Mouse (Mus musculus) midbrain, embryonic 14.5 days (tissue): ENCODE measurements around the gene Hoxa7. TPM values are rescaled to one million over a fixed set of nuclear protein-coding genes. Genes with fewer than 3 reads are reported as not detected.

ENCODE experiments used
- ATAC-seq: fragments of 200-750 bp; cut with Nextera tagmentation; 2 replicates; pipeline ENCODE4 v1.8.0; 2017; ENCODE audit warnings: moderate number of reproducible peaks, moderate library complexity; ENCODE audit not compliant: low FRiP score, low TSS enrichment
- DNase-seq: peaks from one replicate; pipeline ENCODE4 v3.0.0-alpha.2; 2015
- H3K27ac ChIP-seq: fragments of 300-500 bp; sonication (generic); replicated peaks from 2 replicates; pipeline ENCODE4 v1.5.1; 2014; ENCODE audit warnings: mild to moderate bottlenecking, low read depth, low read length, moderate library complexity
- H3K27me3 ChIP-seq: fragments of 300-500 bp; sonication (generic); 2 replicates; pipeline ENCODE4 v1.6.1; 2014; ENCODE audit warnings: low read length, control low read depth, mixed read lengths; ENCODE audit not compliant: control insufficient read depth, insufficient read depth
- H3K36me3 ChIP-seq: fragments of 300-500 bp; sonication (generic); 2 replicates; pipeline ENCODE4 v1.6.1; 2014; ENCODE audit warnings: low read length, control low read depth; ENCODE audit not compliant: control insufficient read depth, insufficient read depth
- H3K4me1 ChIP-seq: fragments of 300-500 bp; sonication (generic); 2 replicates; pipeline ENCODE4 v1.6.1; 2014; ENCODE audit warnings: mild to moderate bottlenecking, antibody characterized with exemption, low read length, control low read depth; ENCODE audit not compliant: control insufficient read depth, insufficient read depth
- H3K4me2 ChIP-seq: fragments of 300-500 bp; sonication (generic); 2 replicates; pipeline ENCODE4 v1.6.1; 2014; ENCODE audit warnings: mild to moderate bottlenecking, low read length, moderate library complexity
- H3K4me3 ChIP-seq: fragments of 300-500 bp; sonication (generic); replicated peaks from 2 replicates; pipeline ENCODE4 v1.5.1; 2014; ENCODE audit warnings: low read depth, low read length
- H3K9ac ChIP-seq: fragments of 300-500 bp; sonication (generic); replicated peaks from 2 replicates; pipeline ENCODE4 v1.6.1; 2014; ENCODE audit warnings: mild to moderate bottlenecking, low read length, moderate library complexity
- H3K9me3 ChIP-seq: fragments of 300-500 bp; sonication (generic); 2 replicates; pipeline ENCODE4 v1.6.1; 2016; ENCODE audit warnings: low read length, control low read depth, mixed read lengths; ENCODE audit not compliant: control insufficient read depth
- WGBS: fragments of 180-500 bp; shearing (Covaris S2); extraction: QIAGEN DNeasy Blood & Tissue Kit; methylation state at CpG from one replicate; pipeline ENCODE4 v1.1.7; 2014; 5-methylcytosine and 5-hydroxymethylcytosine counted together
- polyA plus RNA-seq: library from polyadenylated mRNA; unstranded; fragments of >200 nt; fragmentation: Nextera tagmentation; extraction: Ambion mirVana; gene quantifications from 2 replicates; pipeline ENCODE4 v1.2.1, GENCODE M21; 2014

Gene Hoxa7
- polyA plus RNA-seq, 1 experiment from 2014 or later, result not detected

DNA sequence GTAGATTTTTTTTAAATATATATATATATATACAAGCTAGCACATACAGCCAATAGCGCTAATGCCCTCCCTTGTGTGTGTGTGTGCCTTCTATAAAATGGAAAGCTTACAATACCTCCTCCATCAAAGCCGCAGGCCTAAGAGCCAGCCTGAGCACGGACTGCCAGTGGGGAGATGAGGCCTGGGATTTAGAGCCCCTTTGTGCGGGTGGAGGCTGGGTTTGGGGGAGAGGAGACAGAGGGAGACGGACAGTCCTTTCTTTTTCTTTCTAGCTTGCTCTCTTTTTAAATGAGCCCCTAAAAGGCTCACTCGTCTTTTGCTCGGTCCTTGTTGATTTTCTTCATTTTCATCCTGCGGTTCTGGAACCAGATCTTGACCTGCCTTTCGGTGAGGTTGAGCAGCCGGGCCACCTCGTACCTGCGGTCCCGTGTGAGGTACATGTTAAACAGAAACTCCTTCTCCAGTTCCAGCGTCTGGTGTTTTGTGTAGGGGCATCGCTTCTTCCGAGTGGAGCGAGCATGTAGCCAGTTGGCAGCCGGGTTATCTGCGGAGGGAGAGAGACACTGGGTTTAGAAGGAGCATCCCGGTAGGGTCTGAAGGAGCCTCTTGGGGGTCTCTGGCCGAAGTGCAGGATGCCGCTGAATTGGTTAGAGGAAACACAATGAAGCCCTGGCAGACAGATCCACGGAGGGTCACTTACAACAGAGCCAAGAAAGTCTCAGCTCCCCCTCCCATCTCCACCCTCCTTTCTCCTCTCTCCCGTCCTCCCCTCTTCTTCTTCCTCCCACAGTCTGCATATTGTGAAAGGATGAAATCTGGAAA, 2.5 kb upstream of the Hoxa7 start:
- no peak overlapping the region for H3K4me2 ChIP-seq
- H3K27me3 ChIP-seq, result peaks cover 97% of the 10 kb centered on the region
- DNase-seq, result no peak
- WGBS, result 3% methylated on average over 24 of the region's 24 CpGs
- H3K9ac ChIP-seq, result no peak overlapping the region
- H3K4me1 ChIP-seq, result no peaks in the 10 kb centered on the region
- no peak overlapping the region for H3K4me3 ChIP-seq
- H3K9me3 ChIP-seq, result no peaks in the 10 kb centered on the region
- H3K27ac ChIP-seq, result no peak overlapping the region
- no peak for ATAC-seq
- no peaks in the 10 kb centered on the region for H3K36me3 ChIP-seq

DNA sequence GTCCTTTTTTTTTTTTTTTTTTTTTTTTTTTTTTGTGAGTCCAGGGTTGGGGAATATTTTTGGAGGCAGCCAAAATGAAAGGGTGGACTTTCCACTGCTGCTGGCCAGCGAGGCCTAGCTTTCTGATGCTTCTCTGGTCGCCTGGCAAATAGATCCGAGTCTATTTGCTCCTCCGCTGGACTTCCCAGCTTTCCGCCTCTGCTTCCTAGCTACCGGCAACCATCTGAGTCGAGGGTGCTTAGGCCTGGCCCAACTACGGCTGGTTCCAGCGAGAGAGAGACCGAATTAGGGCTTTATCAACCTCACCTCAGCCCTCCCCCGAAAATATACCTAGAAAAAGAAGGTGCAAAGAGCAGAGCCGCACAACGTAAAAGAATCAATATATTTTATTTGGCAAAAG, 1.1 kb upstream of the Hoxa7 start:
- Histone ChIP-seq H3K36me3 (no peaks in the 10 kb centered on the region), H3K27me3 (peaks cover 97% of the 10 kb centered on the region), H3K4me3 (no peak overlapping the region), H3K9me3 (no peaks in the 10 kb centered on the region), H3K9ac (no peak overlapping the region), H3K27ac (no peak overlapping the region), H3K4me1 (no peaks in the 10 kb centered on the region), H3K4me2 (no peak overlapping the region)
- DNase-seq (no peak), ATAC-seq (no peak)
- WGBS, result 7% methylated on average over 13 of the region's 13 CpGs

DNA sequence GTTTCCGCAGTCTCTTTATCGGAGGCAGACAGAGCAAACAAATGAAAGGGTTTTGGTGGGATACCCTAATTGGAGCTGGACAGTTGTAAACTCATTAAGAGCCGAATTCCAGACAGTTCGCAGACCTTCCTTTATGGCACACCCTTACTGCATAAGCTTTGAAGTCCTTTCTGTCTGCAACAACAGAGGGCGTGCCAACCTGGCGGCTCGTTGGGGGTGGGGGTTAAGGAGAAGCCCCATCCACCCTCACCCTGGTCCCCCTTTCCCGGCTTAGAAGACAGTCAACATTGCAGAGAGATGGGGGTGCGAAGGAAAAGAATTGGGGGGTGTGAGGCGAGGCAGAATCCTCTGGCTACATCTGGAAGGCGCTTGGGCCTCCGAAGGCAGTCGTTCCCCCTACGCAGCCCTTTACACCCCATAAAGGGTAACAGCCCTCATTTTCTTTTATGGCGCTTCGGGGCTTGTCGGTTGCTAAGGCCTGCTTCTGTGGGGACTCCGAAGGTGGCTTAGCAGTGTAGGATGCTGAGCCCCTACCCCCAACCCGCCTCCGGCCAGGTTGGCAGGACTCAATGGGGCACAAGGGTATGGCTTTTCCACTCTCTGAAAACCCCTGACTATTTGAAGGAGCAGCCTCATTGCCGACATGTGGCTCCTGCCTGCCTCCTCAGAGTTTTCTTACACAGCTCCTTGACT, 485 bp upstream of the Hoxa7 start:
- ATAC-seq, result no peak
- DNase-seq, result no peak
- Histone ChIP-seq H3K4me2 (peak overlapping the region; percentile 79; the same call in 1 of the 2 replicates), H3K9me3 (no peaks in the 10 kb centered on the region), H3K9ac (no peak overlapping the region), H3K27ac (no peak overlapping the region), H3K27me3 (peaks cover 97% of the 10 kb centered on the region), H3K4me1 (0 out of 2 replicates have a peak, but pooled peaks cover under 1% of the 10 kb centered on the region), H3K36me3 (no peaks in the 10 kb centered on the region), H3K4me3 (0 out of 2 replicates have a peak overlapping the region, but pooled peaks have one; percentile 41)
- WGBS, result 5% methylated on average over 21 of the region's 21 CpGs

DNA sequence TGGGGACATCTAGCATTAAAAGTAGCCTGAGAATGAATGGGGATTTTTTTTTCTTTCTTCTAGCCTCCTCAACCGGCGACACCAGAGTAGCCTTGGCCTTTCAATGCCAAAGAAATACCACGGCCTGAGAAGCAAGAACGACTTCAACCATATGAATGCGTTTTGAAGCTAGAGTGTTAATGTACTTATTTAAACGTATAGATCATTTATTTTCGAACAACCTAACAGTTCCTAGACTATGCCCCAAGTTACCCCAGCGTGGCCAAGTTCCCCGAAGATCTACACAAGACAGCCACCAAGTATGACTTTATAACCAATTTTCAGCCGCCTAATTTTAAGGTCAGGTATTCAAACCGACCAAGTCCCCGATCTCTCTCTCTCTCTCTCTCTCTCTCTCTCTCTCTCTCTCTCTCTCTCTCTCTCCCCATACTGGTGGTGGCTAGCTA, 766 bp downstream of the Hoxa7 start:
- WGBS, result 7% methylated on average over 12 of the region's 12 CpGs
- H3K9me3 ChIP-seq, result no peaks in the 10 kb centered on the region
- H3K36me3 ChIP-seq, result no peaks in the 10 kb centered on the region
- no peak overlapping the region for H3K27ac ChIP-seq
- DNase-seq (no peak), ATAC-seq (no peak)
- no peak overlapping the region for H3K9ac ChIP-seq
- peak overlapping the region; percentile 41 for H3K4me3 ChIP-seq
- H3K27me3 ChIP-seq, result peaks cover 98% of the 10 kb centered on the region
- 0 out of 2 replicates have a peak, but pooled peaks cover 3% of the 10 kb centered on the region for H3K4me1 ChIP-seq
- peak overlapping the region; percentile 79; the same call in 1 of the 2 replicates for H3K4me2 ChIP-seq

DNA sequence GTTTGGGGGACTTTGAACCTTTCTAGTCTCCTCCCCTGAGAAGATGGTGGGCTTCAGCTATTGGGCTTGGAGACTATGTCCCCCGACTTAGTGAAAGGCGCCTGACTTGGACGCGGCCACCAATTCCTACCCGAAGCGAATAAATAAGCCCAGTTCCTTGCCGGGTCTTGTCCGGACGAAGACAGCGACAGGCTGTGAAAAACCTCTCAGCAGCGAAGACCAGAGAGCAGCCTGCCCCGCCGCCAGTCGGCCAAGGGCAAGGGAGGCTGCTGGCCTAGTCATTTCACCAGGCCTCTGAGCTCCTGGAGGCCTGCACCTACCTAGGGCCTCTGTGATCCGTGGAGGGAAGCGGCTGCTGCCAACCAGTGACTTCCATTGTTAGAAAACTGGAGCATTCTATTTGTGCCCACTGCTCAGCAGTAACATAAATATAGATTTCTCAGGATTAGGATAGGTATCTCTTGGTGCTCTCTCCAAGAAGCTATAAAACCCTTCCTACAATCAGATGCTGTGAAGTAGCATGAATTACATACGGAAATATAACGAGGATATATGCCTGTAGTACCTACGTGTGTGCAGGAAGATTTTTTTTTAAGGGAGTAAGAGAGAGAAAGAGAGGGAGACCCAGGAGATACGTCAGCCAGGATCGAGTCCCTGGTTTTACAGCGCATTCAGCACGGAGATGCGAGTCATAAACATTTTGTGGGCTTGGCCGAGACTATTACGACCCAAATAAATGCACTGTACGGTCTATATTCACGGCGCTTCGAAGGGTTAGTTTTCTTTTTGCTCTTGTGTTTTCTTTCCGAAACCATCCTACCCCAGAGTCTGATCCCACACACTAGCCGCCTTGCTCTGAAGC, 1.4 kb downstream of the Hoxa7 start:
- Histone ChIP-seq H3K4me2 (no peak overlapping the region), H3K4me1 (0 out of 2 replicates have a peak, but pooled peaks cover 3% of the 10 kb centered on the region), H3K27ac (no peak overlapping the region), H3K9ac (no peak overlapping the region), H3K4me3 (no peak overlapping the region), H3K27me3 (peaks cover 98% of the 10 kb centered on the region), H3K9me3 (no peaks in the 10 kb centered on the region), H3K36me3 (no peaks in the 10 kb centered on the region)
- 12% methylated on average over 32 of the region's 32 CpGs for WGBS
- DNase-seq, result no peak
- no peak for ATAC-seq

DNA sequence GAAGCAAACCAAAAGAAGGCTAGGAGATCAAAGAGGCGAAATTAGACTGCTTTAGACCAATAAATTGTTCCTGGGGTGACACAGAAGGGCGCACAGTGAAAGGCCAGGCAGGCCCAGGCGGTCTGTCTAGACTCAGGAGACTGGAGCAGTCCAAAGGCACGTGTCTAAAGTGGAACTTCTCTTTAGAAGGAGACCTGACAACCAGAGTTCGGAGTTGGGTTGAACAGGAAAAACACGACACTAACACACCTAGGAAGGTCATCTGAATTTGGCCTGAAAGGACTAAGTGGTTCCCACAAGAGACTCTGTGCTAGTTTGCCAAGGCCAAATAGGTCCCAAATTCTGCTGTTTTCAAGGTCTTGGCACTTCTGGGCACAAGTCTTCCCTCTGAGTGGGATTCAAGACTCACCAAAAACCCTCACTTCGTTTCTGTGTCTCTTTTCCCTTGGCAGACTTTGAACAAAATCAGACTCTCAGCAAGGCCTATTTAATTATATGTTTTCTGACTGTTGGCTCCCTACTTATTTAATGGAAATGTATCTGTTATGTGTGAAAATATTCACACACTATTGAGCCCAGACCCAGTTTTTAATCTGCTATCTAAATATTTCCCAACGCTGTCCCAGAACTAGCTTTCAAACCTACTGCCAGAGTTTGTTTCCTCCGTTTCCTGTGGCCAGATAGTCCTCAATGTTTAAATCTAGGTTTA, 2.3 kb downstream of the Hoxa7 start:
- no peak overlapping the region for H3K9ac ChIP-seq
- no peak overlapping the region for H3K27ac ChIP-seq
- H3K4me3 ChIP-seq, result no peak overlapping the region
- WGBS, result 12% methylated on average over 9 of the region's 9 CpGs
- H3K27me3 ChIP-seq, result peaks cover 98% of the 10 kb centered on the region
- ATAC-seq, result no peak
- no peaks in the 10 kb centered on the region for H3K36me3 ChIP-seq
- DNase-seq, result no peak
- H3K4me2 ChIP-seq, result no peak overlapping the region
- H3K4me1 ChIP-seq, result 0 out of 2 replicates have a peak, but pooled peaks cover 3% of the 10 kb centered on the region
- no peaks in the 10 kb centered on the region for H3K9me3 ChIP-seq

DNA sequence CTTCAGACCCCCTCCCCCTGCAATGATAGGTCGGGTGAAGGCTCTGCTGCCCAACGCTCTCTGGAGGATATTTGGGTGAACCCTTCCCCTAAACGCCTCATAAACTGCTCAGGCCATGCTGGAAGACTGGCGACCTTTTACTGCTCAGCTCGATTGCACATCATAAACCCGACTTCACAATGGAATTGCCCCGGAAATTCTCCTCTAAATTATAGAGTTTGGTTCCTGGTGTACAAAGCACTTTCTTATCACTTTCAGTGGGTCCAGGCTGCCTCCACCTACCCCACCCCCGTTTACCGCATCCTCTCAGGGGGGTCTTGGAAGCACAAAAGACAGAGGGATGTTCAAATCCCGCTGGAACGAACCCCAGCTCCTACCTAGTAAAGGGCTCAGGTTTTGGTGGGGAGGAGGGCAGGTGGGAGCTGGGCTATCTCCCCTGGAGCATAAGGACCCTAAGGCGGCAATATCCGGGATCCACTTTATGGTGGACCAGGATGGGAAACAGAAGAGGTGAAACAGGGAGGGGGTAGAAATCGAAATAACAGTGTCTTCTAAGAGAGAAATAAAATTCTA, 2.9 kb downstream of the Hoxa7 start:
- no peak overlapping the region for H3K9ac ChIP-seq
- no peak overlapping the region for H3K27ac ChIP-seq
- DNase-seq (no peak), ATAC-seq (no peak)
- H3K27me3 ChIP-seq, result peaks cover 98% of the 10 kb centered on the region
- H3K4me2 ChIP-seq, result no peak overlapping the region
- no peaks in the 10 kb centered on the region for H3K9me3 ChIP-seq
- no peaks in the 10 kb centered on the region for H3K36me3 ChIP-seq
- 0 out of 2 replicates have a peak, but pooled peaks cover 3% of the 10 kb centered on the region for H3K4me1 ChIP-seq
- no peak overlapping the region for H3K4me3 ChIP-seq
- 5% methylated on average over 14 of the region's 14 CpGs for WGBS
